22 mouse cellular contexts compared by ENCODE assay signal in genomic region chr3:90617586-90617985, GRCm38 (mm10). TPM values are rescaled to one million over a fixed set of nuclear protein-coding genes. Genes with fewer than 3 reads are reported as not detected.
DNase-seq lines count a peak whose midpoint lies in the region; ATAC-seq and TF ChIP-seq lines count a peak whose summit lies in the region.
"Had no signal": no experiment of that assay in that cellular context is flagged by ENCODE, and none has a peak within 500 bp of the region (broad histone marks: within the 10 kb centered on the region; RNA-seq: fewer than 3 reads in every experiment).

No protein-coding gene starts in this region.

- H3K9ac ChIP-seq in hindbrain, postnatal 0 days (replicated peaks; ENCODE audit: low read length), result no peak overlapping the region
- H3K9ac ChIP-seq: embryonic facial prominence, embryonic 13.5 days; forebrain, embryonic 12.5 days; heart, embryonic 12.5 days; lung, embryonic 14.5 days had no signal

- no peak overlapping the region for H3K4me3 ChIP-seq in hindbrain, postnatal 0 days (ENCODE audit: low read length)
- no peak overlapping the region for H3K4me3 ChIP-seq in hindbrain, embryonic 10.5 days
- no peak overlapping the region for H3K4me3 ChIP-seq in cortical plate, adult 2 months (ENCODE audit: insufficient read depth, low read length)
- H3K4me3 ChIP-seq: embryonic facial prominence, embryonic 13.5 days; forebrain, embryonic 12.5 days; heart, embryonic 12.5 days; midbrain, embryonic 10.5 days had no signal

- TF ChIP-seq CTCF in hindbrain, postnatal 0 days (IDR thresholded peaks at IDR 0.05; ENCODE audit: low read depth), result peak; percentile 22
- TF ChIP-seq CTCF in cortical plate, adult 2 months (IDR thresholded peaks at IDR 0.05; ENCODE audit: extremely low read depth, insufficient read depth, low read length), result peak; percentile 17; the same call in 1 of the 2 replicates

- no peak for TF ChIP-seq POLR2A in cortical plate, adult 2 months (IDR thresholded peaks at IDR 0.05; ENCODE audit: extremely low read depth, insufficient read depth, low read length)

- ATAC-seq in hindbrain, postnatal 0 days, result no peak

- 0 out of 2 replicates have a peak, but pooled peaks cover 6% of the 10 kb centered on the region for H3K4me1 ChIP-seq in hindbrain, postnatal 0 days (ENCODE audit: insufficient read depth, low read length)
- H3K4me1 ChIP-seq in hindbrain, embryonic 10.5 days (replicated peaks), result peaks cover 11% of the 10 kb centered on the region
- peaks cover 1% of the 10 kb centered on the region; the same call in 1 of the 2 replicates for H3K4me1 ChIP-seq in cortical plate, adult 2 months (ENCODE audit: control insufficient read depth, insufficient read depth, low read length)

- no peak for DNase-seq in hindbrain, postnatal 0 days (ENCODE audit: low spot score)
- no peak for DNase-seq in hindbrain, embryonic 10.5 days (ENCODE audit: low spot score)
- DNase-seq in urinary bladder, adult 2 months (ENCODE audit: low spot score), result peak; percentile 22
- no peak for DNase-seq in urinary bladder, adult 18-20 months (ENCODE audit: low spot score in 2 of 2)
- DNase-seq in ovary, postnatal 10 days (ENCODE audit: low spot score), result no peak
- no peak for DNase-seq in cerebellum, postnatal 4 days (ENCODE audit: low spot score in 2 of 2)
- no peak for DNase-seq in spleen, postnatal 36 days (ENCODE audit: low spot score in 2 of 2)
- DNase-seq: cerebellum, postnatal 10 days; kidney, adult 11 months; layer of hippocampus, adult 9-11 months; lung, embryonic 14.5 days; thymus, adult 2 months had no signal

- H3K9me3 ChIP-seq in hindbrain, postnatal 0 days (ENCODE audit: low read length), result no peaks in the 10 kb centered on the region
- H3K9me3 ChIP-seq in hindbrain, embryonic 10.5 days, result no peaks in the 10 kb centered on the region
- H3K9me3 ChIP-seq: embryonic facial prominence, embryonic 13.5 days; forebrain, embryonic 12.5 days; G1E; heart, embryonic 12.5 days; midbrain, embryonic 10.5 days had no signal

- WGBS in hindbrain, postnatal 0 days, result 21% methylated on average over 1 of the region's 1 CpGs
- 6% methylated on average over 1 of the region's 1 CpGs for WGBS in hindbrain, embryonic 10.5 days

- H3K27ac ChIP-seq in hindbrain, postnatal 0 days, result no peak overlapping the region
- H3K27ac ChIP-seq in hindbrain, embryonic 10.5 days, result no peak overlapping the region
- H3K27ac ChIP-seq in cortical plate, adult 2 months (ENCODE audit: insufficient read depth, low read length), result no peak overlapping the region
- H3K27ac ChIP-seq: embryonic facial prominence, embryonic 13.5 days; forebrain, embryonic 12.5 days; midbrain, embryonic 10.5 days had no signal

- H3K27me3 ChIP-seq in hindbrain, postnatal 0 days (ENCODE audit: insufficient read depth, low read length), result no peaks in the 10 kb centered on the region
- peaks cover 13% of the 10 kb centered on the region for H3K27me3 ChIP-seq in hindbrain, embryonic 10.5 days (ENCODE audit: insufficient read depth, poor library complexity, severe bottlenecking)
- H3K27me3 ChIP-seq: embryonic facial prominence, embryonic 13.5 days had no signal

- no peak overlapping the region for H3K4me2 ChIP-seq in hindbrain, postnatal 0 days (ENCODE audit: low read depth, low read length)
- H3K4me2 ChIP-seq: embryonic facial prominence, embryonic 13.5 days; forebrain, embryonic 12.5 days; heart, embryonic 12.5 days; lung, embryonic 14.5 days had no signal

- H3K36me3 ChIP-seq in hindbrain, postnatal 0 days (ENCODE audit: insufficient read depth, low read length), result no peaks in the 10 kb centered on the region
- H3K36me3 ChIP-seq in hindbrain, embryonic 10.5 days, result no peaks in the 10 kb centered on the region
- H3K36me3 ChIP-seq: embryonic facial prominence, embryonic 13.5 days; forebrain, embryonic 12.5 days; G1E; heart, embryonic 12.5 days; midbrain, embryonic 10.5 days had no signal

RNA-seq across cellular contexts. Expression of gene S100a6, which starts 4.9 kb away (rescaled TPM):
- total RNA-seq in hindbrain, postnatal 0 days (2014; rRNA removed), result 4.4 and 12.9 TPM in 2 replicates
- polyA plus RNA-seq in hindbrain, postnatal 0 days (2015; fragmentation: Nextera tagmentation; extraction: Ambion mirVana), result 53.8 and 59.0 TPM in 2 replicates
- 14.4 and 18.3 TPM in 2 replicates for polyA plus RNA-seq in hindbrain, embryonic 10.5 days (2016; fragmentation: Nextera tagmentation; extraction: Ambion mirVana)
- 3,944 and 6,594 TPM in 2 replicates for polyA plus RNA-seq in urinary bladder, adult 2 months (2012; rRNA removed)
- polyA plus RNA-seq in cortical plate, adult 2 months (2012; rRNA removed), result 51.5 and 66.4 TPM in 2 replicates
- total RNA-seq: G1E had no signal
- polyA plus RNA-seq: G1E had no signal

RNA-seq across cellular contexts. Expression of gene S100a5, which starts 9.3 kb away (rescaled TPM):
- not detected in 2 replicates for total RNA-seq in hindbrain, postnatal 0 days (2014; rRNA removed)
- polyA plus RNA-seq in hindbrain, postnatal 0 days (2015; fragmentation: Nextera tagmentation; extraction: Ambion mirVana), result not detected in 2 replicates
- not detected in 2 replicates for polyA plus RNA-seq in hindbrain, embryonic 10.5 days (2016; fragmentation: Nextera tagmentation; extraction: Ambion mirVana)
- polyA plus RNA-seq in urinary bladder, adult 2 months (2012; rRNA removed), result 9.8 and 10.2 TPM in 2 replicates
- polyA plus RNA-seq in cortical plate, adult 2 months (2012; rRNA removed), result not detected in 2 replicates
- total RNA-seq: adrenal gland, adult 18-20 months; G1E; hematopoietic stem cell, adult 5-6 weeks had no signal
- polyA plus RNA-seq: embryonic facial prominence, embryonic 13.5 days; forebrain, embryonic 12.5 days; G1E; heart, embryonic 12.5 days; limb, embryonic 11.5 days; lung, embryonic 14.5 days; midbrain, embryonic 10.5 days; spleen, adult 2 months; thymus, adult 2 months had no signal

RNA-seq across cellular contexts. Expression of gene S100a4, which starts 14.0 kb away (rescaled TPM):
- 3.0 TPM in 1 of 2 replicates, not detected in the other for total RNA-seq in hindbrain, postnatal 0 days (2014; rRNA removed)
- 2.3 and 3.1 TPM in 2 replicates for polyA plus RNA-seq in hindbrain, postnatal 0 days (2015; fragmentation: Nextera tagmentation; extraction: Ambion mirVana)
- not detected in 2 replicates for polyA plus RNA-seq in hindbrain, embryonic 10.5 days (2016; fragmentation: Nextera tagmentation; extraction: Ambion mirVana)
- polyA plus RNA-seq in urinary bladder, adult 2 months (2012; rRNA removed), result 263 and 329 TPM in 2 replicates
- polyA plus RNA-seq in cortical plate, adult 2 months (2012; rRNA removed), result 10.9 and 13.4 TPM in 2 replicates
- total RNA-seq: G1E had no signal
- polyA plus RNA-seq: G1E had no signal

RNA-seq across cellular contexts. Expression of gene Gm42674, which starts 15.9 kb away (rescaled TPM):
- total RNA-seq in hindbrain, postnatal 0 days (2014; rRNA removed), result not detected in 2 replicates
- polyA plus RNA-seq in hindbrain, postnatal 0 days (2015; fragmentation: Nextera tagmentation; extraction: Ambion mirVana), result not detected in 2 replicates
- polyA plus RNA-seq in hindbrain, embryonic 10.5 days (2016; fragmentation: Nextera tagmentation; extraction: Ambion mirVana), result not detected in 2 replicates
- polyA plus RNA-seq in urinary bladder, adult 2 months (2012; rRNA removed), result 0.41 and 0.81 TPM in 2 replicates
- polyA plus RNA-seq in cortical plate, adult 2 months (2012; rRNA removed), result not detected in 2 replicates
- total RNA-seq: adrenal gland, adult 18-20 months; G1E; hematopoietic stem cell, adult 5-6 weeks had no signal
- polyA plus RNA-seq: embryonic facial prominence, embryonic 13.5 days; forebrain, embryonic 12.5 days; G1E; heart, embryonic 12.5 days; limb, embryonic 11.5 days; lung, embryonic 14.5 days; midbrain, embryonic 10.5 days; spleen, adult 2 months; thymus, adult 2 months had no signal

RNA-seq across cellular contexts. Expression of gene S100a2, which starts 27.5 kb away (rescaled TPM):
- not detected in 2 replicates for total RNA-seq in hindbrain, postnatal 0 days (2014; rRNA removed)
- not detected in 2 replicates for polyA plus RNA-seq in hindbrain, postnatal 0 days (2015; fragmentation: Nextera tagmentation; extraction: Ambion mirVana)
- polyA plus RNA-seq in hindbrain, embryonic 10.5 days (2016; fragmentation: Nextera tagmentation; extraction: Ambion mirVana), result not detected in 2 replicates
- polyA plus RNA-seq in urinary bladder, adult 2 months (2012; rRNA removed), result not detected in 2 replicates
- polyA plus RNA-seq in cortical plate, adult 2 months (2012; rRNA removed), result not detected in 2 replicates
- total RNA-seq: adrenal gland, adult 18-20 months; G1E; hematopoietic stem cell, adult 5-6 weeks had no signal
- polyA plus RNA-seq: embryonic facial prominence, embryonic 13.5 days; forebrain, embryonic 12.5 days; G1E; heart, embryonic 12.5 days; limb, embryonic 11.5 days; lung, embryonic 14.5 days; midbrain, embryonic 10.5 days; spleen, adult 2 months; thymus, adult 2 months had no signal

Comparison
In these comparisons a context has a peak if more than half of its experiments do, and no peak if none do; other contexts are left out.
1. RNA of gene S100a6, which starts 4.9 kb away (polyA plus RNA-seq): 3,944 to 6,594 TPM in urinary bladder, adult 2 months; 51.5 to 66.4 TPM in cortical plate, adult 2 months, 53.8 to 59.0 TPM in hindbrain, postnatal 0 days and 14.4 to 18.3 TPM in hindbrain, embryonic 10.5 days; every median in the first group is over 10 times any median in the second.
2. RNA of gene S100a4, which starts 14.0 kb away (polyA plus RNA-seq): 263 to 329 TPM in urinary bladder, adult 2 months; 10.9 to 13.4 TPM in cortical plate, adult 2 months, 2.3 to 3.1 TPM in hindbrain, postnatal 0 days and not detected in hindbrain, embryonic 10.5 days; every median in the first group is over 10 times any median in the second.